Comparison of ENCODE assay signal across 18 mouse cellular contexts in genomic region chr11:114248261-114248898, GRCm38 (mm10).
DNase-seq lines count a peak whose midpoint lies in the region; ATAC-seq and TF ChIP-seq lines count a peak whose summit lies in the region.
"Had no signal": no experiment of that assay in that cellular context is flagged by ENCODE, and none has a peak within 500 bp of the region (broad histone marks: within the 10 kb centered on the region; RNA-seq: fewer than 3 reads in every experiment).

No protein-coding gene starts in this region.

- TF ChIP-seq CTCF in lung, embryonic 14.5 days (IDR thresholded peaks at IDR 0.05; ENCODE audit: low read depth), result no peak

- no peaks in the 10 kb centered on the region for H3K36me3 ChIP-seq in heart, embryonic 12.5 days
- no peaks in the 10 kb centered on the region for H3K36me3 ChIP-seq in lung, embryonic 14.5 days (ENCODE audit: insufficient read depth)
- H3K36me3 ChIP-seq: embryonic facial prominence, embryonic 15.5 days; forebrain, embryonic 15.5 days; hindbrain, embryonic 12.5 days; limb, embryonic 13.5 days had no signal

- DNase-seq in heart, adult 9 months (ENCODE audit: low spot score in 2 of 2), result no peak
- DNase-seq in lung, embryonic 14.5 days, result peak; percentile 67
- no peak for DNase-seq in lung, postnatal 36 days
- peak; percentile 86 for DNase-seq in thymus, postnatal 14 days
- DNase-seq in frontal cortex, postnatal 10 days (ENCODE audit: low spot score in 2 of 2), result no peak
- no peak for DNase-seq in ovary, postnatal 14 days (ENCODE audit: low spot score)
- DNase-seq: adrenal gland, postnatal 14 days; gastrocnemius, postnatal 14 days; kidney, postnatal 36 days; layer of hippocampus, postnatal 36 days; liver, postnatal 0 days had no signal

- H3K27ac ChIP-seq in heart, embryonic 12.5 days (ENCODE audit: poor library complexity, severe bottlenecking), result no peak overlapping the region
- H3K27ac ChIP-seq in lung, embryonic 14.5 days (ENCODE audit: low read depth), result no peak overlapping the region
- H3K27ac ChIP-seq: embryonic facial prominence, embryonic 15.5 days; forebrain, embryonic 15.5 days; hindbrain, embryonic 12.5 days; limb, embryonic 13.5 days had no signal

- no peak overlapping the region for H3K4me2 ChIP-seq in heart, embryonic 12.5 days
- no peak overlapping the region for H3K4me2 ChIP-seq in lung, embryonic 14.5 days
- H3K4me2 ChIP-seq: embryonic facial prominence, embryonic 15.5 days; forebrain, embryonic 15.5 days; hindbrain, embryonic 12.5 days; limb, embryonic 13.5 days had no signal

- H3K4me1 ChIP-seq in heart, embryonic 12.5 days (replicated peaks), result peaks cover 16% of the 10 kb centered on the region
- H3K4me1 ChIP-seq in lung, embryonic 14.5 days (ENCODE audit: insufficient read depth), result peaks cover 5% of the 10 kb centered on the region; the same call in 1 of the 2 replicates

- peak; percentile 63; the same call in 1 of the 2 replicates for ATAC-seq in heart, embryonic 12.5 days (ENCODE audit: insufficient number of reproducible peaks, low FRiP score)
- 0 out of 2 replicates have a peak, but pooled peaks have one; percentile 41 for ATAC-seq in lung, embryonic 14.5 days (ENCODE audit: insufficient read depth)
- ATAC-seq in common myeloid progenitor, adult 5-6 weeks (replicated peaks; ENCODE audit: low read depth, poor library complexity, severe bottlenecking), result peak; percentile 53
- ATAC-seq: forebrain, embryonic 15.5 days; intestine, embryonic 16.5 days had no signal

- no peak overlapping the region for H3K4me3 ChIP-seq in heart, embryonic 12.5 days
- no peak overlapping the region for H3K4me3 ChIP-seq in lung, embryonic 14.5 days (ENCODE audit: low read depth, low read length)
- H3K4me3 ChIP-seq: embryonic facial prominence, embryonic 15.5 days; forebrain, embryonic 15.5 days; hindbrain, embryonic 12.5 days; limb, embryonic 13.5 days had no signal

- 0 out of 2 replicates have a peak, but pooled peaks cover 11% of the 10 kb centered on the region for H3K27me3 ChIP-seq in heart, embryonic 12.5 days (replicated peaks)
- no peaks in the 10 kb centered on the region for H3K27me3 ChIP-seq in lung, embryonic 14.5 days (ENCODE audit: insufficient read depth, low read length)
- H3K27me3 ChIP-seq: forebrain, embryonic 15.5 days had no signal

- H3K9ac ChIP-seq in heart, embryonic 12.5 days, result no peak overlapping the region
- H3K9ac ChIP-seq in lung, embryonic 14.5 days, result no peak overlapping the region
- H3K9ac ChIP-seq: embryonic facial prominence, embryonic 15.5 days; forebrain, embryonic 15.5 days; hindbrain, embryonic 12.5 days; limb, embryonic 13.5 days; liver, postnatal 0 days had no signal

- H3K9me3 ChIP-seq in heart, embryonic 12.5 days (replicated peaks), result no peaks in the 10 kb centered on the region
- no peaks in the 10 kb centered on the region for H3K9me3 ChIP-seq in lung, embryonic 14.5 days (ENCODE audit: low read depth, low read length)
- H3K9me3 ChIP-seq: embryonic facial prominence, embryonic 15.5 days; forebrain, embryonic 15.5 days; hindbrain, embryonic 12.5 days; limb, embryonic 13.5 days had no signal

- WGBS in heart, embryonic 12.5 days, result 47% methylated on average over 4 of the region's 4 CpGs
- 56% methylated on average over 4 of the region's 4 CpGs for WGBS in lung, embryonic 14.5 days

Comparison
In these comparisons a context has a peak if more than half of its experiments do, and no peak if none do; other contexts are left out.
1. DNase-seq: peak in lung, embryonic 14.5 days (single experiment) and thymus, postnatal 14 days (single experiment); none in heart, adult 9 months (0 of 2), lung, postnatal 36 days (single experiment), frontal cortex, postnatal 10 days (0 of 2) and ovary, postnatal 14 days (single experiment).
2. Peak in every context shown above with its lines, with median percentiles within 50 percentile points of each other: ATAC-seq.